ENCODE assay signal across 8 mouse cellular contexts in genomic region chr8:83739711-83740468, GRCm38 (mm10). TPM values are rescaled to one million over a fixed set of nuclear protein-coding genes. Genes with fewer than 3 reads are reported as not detected.
DNase-seq lines count a peak whose midpoint lies in the region; ATAC-seq lines count a peak whose summit lies in the region.

No protein-coding gene starts in this region.

- no peak for DNase-seq in kidney, adult 9 months
- no peak for DNase-seq in embryonic facial prominence, embryonic 14.5 days (ENCODE audit: low spot score)
- peak; percentile 41 for DNase-seq in limb, embryonic 11.5 days (ENCODE audit: low spot score)
- DNase-seq in thymus, postnatal 14 days, result peak; percentile 80
- DNase-seq in adrenal gland, postnatal 25 days, result no peak
- no peak for DNase-seq in adrenal gland, adult 8-10 months

- H3K4me2 ChIP-seq in kidney, embryonic 15.5 days, result peak overlapping the region; percentile 89
- H3K4me2 ChIP-seq in embryonic facial prominence, embryonic 14.5 days (ENCODE audit: low read depth, low read length), result peak overlapping the region; percentile 93
- peak overlapping the region; percentile 76; the same call in 1 of the 2 replicates for H3K4me2 ChIP-seq in limb, embryonic 11.5 days (ENCODE audit: low read depth, severe bottlenecking)
- peak overlapping the region; percentile 90 for H3K4me2 ChIP-seq in midbrain, embryonic 15.5 days

- 44% methylated on average over 8 of the region's 8 CpGs for WGBS in kidney, embryonic 15.5 days
- whole genome bisulfite sequencing in embryonic facial prominence, embryonic 14.5 days, result 28% methylated on average over 8 of the region's 8 CpGs
- WGBS in limb, embryonic 11.5 days, result 36% methylated on average over 8 of the region's 8 CpGs
- WGBS in midbrain, embryonic 15.5 days, result 46% methylated on average over 8 of the region's 8 CpGs

- peak overlapping the region; percentile 60 for H3K4me3 ChIP-seq in kidney, embryonic 15.5 days (replicated peaks)
- peak overlapping the region; percentile 60 for H3K4me3 ChIP-seq in embryonic facial prominence, embryonic 14.5 days (ENCODE audit: low read depth, low read length)
- H3K4me3 ChIP-seq in limb, embryonic 11.5 days (ENCODE audit: low read depth, low read length), result no peak overlapping the region
- peak overlapping the region; percentile 40; the same call in 1 of the 2 replicates for H3K4me3 ChIP-seq in midbrain, embryonic 15.5 days

- no peak for ATAC-seq in kidney, embryonic 15.5 days (replicated peaks; ENCODE audit: low FRiP score)
- ATAC-seq in embryonic facial prominence, embryonic 14.5 days (ENCODE audit: low read depth), result no peak
- ATAC-seq in limb, embryonic 11.5 days (ENCODE audit: insufficient number of reproducible peaks, low FRiP score, low TSS enrichment, low read depth), result no peak
- no peak for ATAC-seq in midbrain, embryonic 15.5 days (replicated peaks)

- peaks cover 10% of the 10 kb centered on the region; the same call in 1 of the 2 replicates for H3K27me3 ChIP-seq in kidney, embryonic 15.5 days
- H3K27me3 ChIP-seq in embryonic facial prominence, embryonic 14.5 days (replicated peaks; ENCODE audit: control insufficient read depth, insufficient read depth, low read length), result no peaks in the 10 kb centered on the region
- no peaks in the 10 kb centered on the region for H3K27me3 ChIP-seq in limb, embryonic 11.5 days (ENCODE audit: control insufficient read depth, insufficient read depth, low read length)
- H3K27me3 ChIP-seq in midbrain, embryonic 15.5 days (replicated peaks), result peaks cover 38% of the 10 kb centered on the region

- H3K36me3 ChIP-seq in kidney, embryonic 15.5 days, result no peaks in the 10 kb centered on the region
- H3K36me3 ChIP-seq in embryonic facial prominence, embryonic 14.5 days (ENCODE audit: control insufficient read depth, insufficient read depth, low read length), result no peaks in the 10 kb centered on the region
- H3K36me3 ChIP-seq in limb, embryonic 11.5 days (ENCODE audit: control insufficient read depth, insufficient read depth, low read length), result no peaks in the 10 kb centered on the region
- no peaks in the 10 kb centered on the region for H3K36me3 ChIP-seq in midbrain, embryonic 15.5 days (replicated peaks)

- H3K9ac ChIP-seq in kidney, embryonic 15.5 days, result no peak overlapping the region
- H3K9ac ChIP-seq in embryonic facial prominence, embryonic 14.5 days (ENCODE audit: low read depth, low read length), result no peak overlapping the region
- no peak overlapping the region for H3K9ac ChIP-seq in limb, embryonic 11.5 days (ENCODE audit: low read length)
- H3K9ac ChIP-seq in midbrain, embryonic 15.5 days, result no peak overlapping the region

- peak overlapping the region; percentile 76 for H3K27ac ChIP-seq in kidney, embryonic 15.5 days
- H3K27ac ChIP-seq in embryonic facial prominence, embryonic 14.5 days (replicated peaks; ENCODE audit: low read depth, low read length), result peak overlapping the region; percentile 70
- H3K27ac ChIP-seq in limb, embryonic 11.5 days (replicated peaks; ENCODE audit: low read depth, low read length), result peak overlapping the region; percentile 69; the same call in 1 of the 2 replicates
- no peak overlapping the region for H3K27ac ChIP-seq in midbrain, embryonic 15.5 days

- peaks cover 53% of the 10 kb centered on the region for H3K4me1 ChIP-seq in kidney, embryonic 15.5 days
- H3K4me1 ChIP-seq in embryonic facial prominence, embryonic 14.5 days (ENCODE audit: control insufficient read depth, insufficient read depth, low read length), result peaks cover 26% of the 10 kb centered on the region
- peaks cover 21% of the 10 kb centered on the region for H3K4me1 ChIP-seq in limb, embryonic 11.5 days (ENCODE audit: control insufficient read depth, insufficient read depth, low read length)
- peaks cover 10% of the 10 kb centered on the region for H3K4me1 ChIP-seq in midbrain, embryonic 15.5 days

- H3K9me3 ChIP-seq in kidney, embryonic 15.5 days (replicated peaks), result no peaks in the 10 kb centered on the region
- H3K9me3 ChIP-seq in embryonic facial prominence, embryonic 14.5 days (ENCODE audit: control insufficient read depth, low read length), result no peaks in the 10 kb centered on the region
- no peaks in the 10 kb centered on the region for H3K9me3 ChIP-seq in limb, embryonic 11.5 days (ENCODE audit: control insufficient read depth, low read length)
- no peaks in the 10 kb centered on the region for H3K9me3 ChIP-seq in midbrain, embryonic 15.5 days

RNA-seq across cellular contexts. Expression of gene Adgre5, which starts 1.2 kb away (rescaled TPM):
- polyA plus RNA-seq in kidney, embryonic 15.5 days (2015; fragmentation: Nextera tagmentation; extraction: Ambion mirVana), result 31.9 and 35.4 TPM in 2 replicates
- polyA plus RNA-seq in embryonic facial prominence, embryonic 14.5 days (2014; fragmentation: Nextera tagmentation; extraction: Ambion mirVana), result 43.1 and 45.8 TPM in 2 replicates
- polyA plus RNA-seq in limb, embryonic 11.5 days (2014; fragmentation: Nextera tagmentation; extraction: Ambion mirVana), result 24.6 and 26.4 TPM in 2 replicates
- polyA plus RNA-seq in midbrain, embryonic 15.5 days (2015; fragmentation: Nextera tagmentation; extraction: Ambion mirVana), result 10.4 and 12.3 TPM in 2 replicates
- 28.7 and 40.6 TPM in 2 replicates for total RNA-seq in adrenal gland, postnatal 25 days (2021)
- total RNA-seq in adrenal gland, adult 8-10 months (2022), result 10 to 100 TPM; 21.8 to 45.5 (median 35.2) TPM

RNA-seq across cellular contexts. Expression of gene Ddx39, which starts 24.9 kb away (rescaled TPM):
- 189 and 192 TPM in 2 replicates for polyA plus RNA-seq in kidney, embryonic 15.5 days (2015; fragmentation: Nextera tagmentation; extraction: Ambion mirVana)
- polyA plus RNA-seq in embryonic facial prominence, embryonic 14.5 days (2014; fragmentation: Nextera tagmentation; extraction: Ambion mirVana), result 106 and 131 TPM in 2 replicates
- 210 and 215 TPM in 2 replicates for polyA plus RNA-seq in limb, embryonic 11.5 days (2014; fragmentation: Nextera tagmentation; extraction: Ambion mirVana)
- 107 and 113 TPM in 2 replicates for polyA plus RNA-seq in midbrain, embryonic 15.5 days (2015; fragmentation: Nextera tagmentation; extraction: Ambion mirVana)
- total RNA-seq in adrenal gland, postnatal 25 days (2021), result 25.7 and 29.5 TPM in 2 replicates
- 10 to 100 TPM; 15.4 to 28.6 (median 20.7) TPM for total RNA-seq in adrenal gland, adult 8-10 months (2022)

RNA-seq across cellular contexts. Expression of gene Pkn1, which starts 40.9 kb away (rescaled TPM):
- 29.3 and 34.6 TPM in 2 replicates for polyA plus RNA-seq in kidney, embryonic 15.5 days (2015; fragmentation: Nextera tagmentation; extraction: Ambion mirVana)
- 26.1 and 30.4 TPM in 2 replicates for polyA plus RNA-seq in embryonic facial prominence, embryonic 14.5 days (2014; fragmentation: Nextera tagmentation; extraction: Ambion mirVana)
- polyA plus RNA-seq in limb, embryonic 11.5 days (2014; fragmentation: Nextera tagmentation; extraction: Ambion mirVana), result 28.8 and 30.1 TPM in 2 replicates
- polyA plus RNA-seq in midbrain, embryonic 15.5 days (2015; fragmentation: Nextera tagmentation; extraction: Ambion mirVana), result 31.7 and 31.9 TPM in 2 replicates
- 120 and 146 TPM in 2 replicates for total RNA-seq in adrenal gland, postnatal 25 days (2021)
- total RNA-seq in adrenal gland, adult 8-10 months (2022), result 100 to 1,000 TPM; 108 to 141 (median 123) TPM

Comparison
In these comparisons a context has a peak if more than half of its experiments do, and no peak if none do; other contexts are left out.
1. DNase-seq: peak in limb, embryonic 11.5 days (single experiment) and thymus, postnatal 14 days (single experiment); none in kidney, adult 9 months (single experiment), embryonic facial prominence, embryonic 14.5 days (single experiment), adrenal gland, postnatal 25 days (single experiment) and adrenal gland, adult 8-10 months (single experiment).
2. Peak in every context shown above with its lines, with median percentiles within 50 percentile points of each other: H3K4me2 ChIP-seq.